Mouse (Mus musculus) embryonic facial prominence, embryonic 12.5 days (tissue): ENCODE measurements around the gene Unc5c. TPM values are rescaled to one million over a fixed set of nuclear protein-coding genes. Genes with fewer than 3 reads are reported as not detected.

ENCODE experiments used
- ATAC-seq: fragments of 200-750 bp; cut with Nextera tagmentation; 2 replicates; pipeline ENCODE4 v1.8.0; 2017; ENCODE audit not compliant: insufficient number of reproducible peaks, insufficient read depth, low FRiP score, low TSS enrichment
- H3K27ac ChIP-seq: fragments of 300-500 bp; sonication (generic); 2 replicates; pipeline ENCODE4 v1.5.1; 2016; ENCODE audit warnings: mild to moderate bottlenecking
- H3K27me3 ChIP-seq: fragments of 300-500 bp; sonication (generic); 2 replicates; pipeline ENCODE4 v1.6.1; 2016; ENCODE audit warnings: mild to moderate bottlenecking, moderate library complexity
- H3K36me3 ChIP-seq: fragments of 300-500 bp; sonication (generic); 2 replicates; pipeline ENCODE4 v1.6.1; 2016; ENCODE audit warnings: mild to moderate bottlenecking
- H3K4me1 ChIP-seq: fragments of 300-500 bp; sonication (generic); 2 replicates; pipeline ENCODE4 v1.6.1; 2016
- H3K4me2 ChIP-seq: fragments of 300-500 bp; sonication (generic); replicated peaks from 2 replicates; pipeline ENCODE4 v1.6.1; 2016; ENCODE audit warnings: mild to moderate bottlenecking, moderate library complexity
- H3K4me3 ChIP-seq: fragments of 300-500 bp; sonication (generic); 2 replicates; pipeline ENCODE4 v1.5.1; 2016; ENCODE audit warnings: mild to moderate bottlenecking
- H3K9ac ChIP-seq: fragments of 300-500 bp; sonication (generic); 2 replicates; pipeline ENCODE4 v1.6.1; 2016; ENCODE audit warnings: mild to moderate bottlenecking, moderate library complexity
- H3K9me3 ChIP-seq: fragments of 300-500 bp; sonication (generic); 2 replicates; pipeline ENCODE4 v1.6.1; 2016; ENCODE audit warnings: mild to moderate bottlenecking, moderate library complexity
- WGBS: fragments of 180-500 bp; shearing (Covaris S2); methylation state at CpG from one replicate; pipeline ENCODE4 v1.1.7; 2016; 5-methylcytosine and 5-hydroxymethylcytosine counted together
- polyA plus RNA-seq: library from polyadenylated mRNA; unstranded; fragments of >200 nt; fragmentation: Nextera tagmentation; extraction: Ambion mirVana; gene quantifications from 2 replicates; pipeline ENCODE4 v1.2.1, GENCODE M21; 2016

Unc5c gene
- polyA plus RNA-seq, 1 experiment from 2014 or later: 16.4 TPM

GRCm38 (mm10) chr3:141601072-141601549 is 136.1 kb downstream of the Unc5c start:
- H3K9ac ChIP-seq: no peak overlapping the region
- no peak overlapping the region for H3K4me3 ChIP-seq
- no peak; the same call in 1 of the 2 replicates for ATAC-seq
- WGBS: 8% methylated on average over 6 of the region's 6 CpGs
- no peaks in the 10 kb centered on the region for H3K36me3 ChIP-seq
- H3K27ac ChIP-seq: no peak overlapping the region; the same call in 1 of the 2 replicates
- H3K4me2 ChIP-seq: no peak overlapping the region
- H3K9me3 ChIP-seq: no peaks in the 10 kb centered on the region
- H3K4me1 ChIP-seq: peaks cover 18% of the 10 kb centered on the region
- H3K27me3 ChIP-seq: no peaks in the 10 kb centered on the region

- no peak overlapping the region for H3K27ac ChIP-seq
- no peaks in the 10 kb centered on the region for H3K36me3 ChIP-seq
- no peak overlapping the region for H3K4me3 ChIP-seq
- H3K27me3 ChIP-seq: no peaks in the 10 kb centered on the region
- no peaks in the 10 kb centered on the region for H3K9me3 ChIP-seq
- H3K4me1 ChIP-seq: no peaks in the 10 kb centered on the region
- 52% methylated on average over 1 of the region's 1 CpGs for WGBS
- no peak for ATAC-seq
- no peak overlapping the region for H3K4me2 ChIP-seq
- no peak overlapping the region for H3K9ac ChIP-seq
Measured at GRCm38 (mm10) chr3:141616718-141617117, 151.7 kb downstream of the Unc5c start.

- H3K27ac ChIP-seq: no peak overlapping the region
- ATAC-seq: no peak
- no peak overlapping the region for H3K4me3 ChIP-seq
- no peaks in the 10 kb centered on the region for H3K4me1 ChIP-seq
- H3K36me3 ChIP-seq: no peaks in the 10 kb centered on the region
- H3K9me3 ChIP-seq: no peaks in the 10 kb centered on the region
- H3K4me2 ChIP-seq: no peak overlapping the region
- no peaks in the 10 kb centered on the region for H3K27me3 ChIP-seq
- H3K9ac ChIP-seq: no peak overlapping the region
- WGBS: 39% methylated on average over 1 of the region's 1 CpGs
Measured at GRCm38 (mm10) chr3:141618675-141619074, 153.7 kb downstream of the Unc5c start.

- H3K4me2 ChIP-seq: no peak overlapping the region
- H3K4me3 ChIP-seq: no peak overlapping the region
- no peak overlapping the region for H3K9ac ChIP-seq
- 84% methylated on average over 1 of the region's 1 CpGs for WGBS
- H3K27ac ChIP-seq: no peak overlapping the region
- no peaks in the 10 kb centered on the region for H3K4me1 ChIP-seq
- no peaks in the 10 kb centered on the region for H3K27me3 ChIP-seq
- no peaks in the 10 kb centered on the region for H3K36me3 ChIP-seq
- no peaks in the 10 kb centered on the region for H3K9me3 ChIP-seq
- no peak for ATAC-seq
Measured at GRCm38 (mm10) chr3:141621496-141621895, 156.5 kb downstream of the Unc5c start.

DNA sequence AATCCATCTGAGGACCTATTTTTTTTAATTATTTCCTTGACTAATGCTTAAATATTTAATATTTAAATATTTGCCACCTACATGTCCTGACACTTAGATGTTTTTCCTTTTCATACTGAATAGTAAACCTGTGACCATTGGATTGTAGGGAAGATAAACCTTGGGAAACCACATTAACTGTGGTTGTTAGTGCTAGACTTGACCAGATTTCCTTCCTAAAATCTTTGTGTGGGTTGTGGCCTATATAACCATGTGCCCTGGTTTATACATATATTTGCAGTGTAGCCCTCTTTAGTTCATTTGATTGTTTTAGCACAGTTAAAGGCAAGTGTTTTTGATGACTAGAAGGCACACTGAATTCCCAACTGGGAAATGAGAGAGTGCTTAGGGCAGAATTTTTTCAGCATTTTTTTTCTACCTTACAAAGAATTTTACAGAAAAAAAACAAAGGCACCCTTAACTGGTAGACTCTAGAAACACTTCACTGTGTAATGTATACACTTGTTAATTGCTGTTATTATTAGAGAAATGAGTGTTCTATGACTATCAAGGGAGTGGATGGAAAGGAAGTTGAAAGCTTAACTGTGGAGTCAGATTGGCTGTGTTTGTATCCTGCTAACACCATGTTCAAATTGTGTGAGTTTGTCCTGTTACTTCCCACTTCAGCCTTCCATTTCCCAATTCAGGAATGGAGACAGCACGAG is 162.1 kb downstream of the Unc5c start:
- no peak overlapping the region for H3K27ac ChIP-seq
- no peaks in the 10 kb centered on the region for H3K9me3 ChIP-seq
- WGBS: 70% methylated on average over 1 of the region's 1 CpGs
- no peak overlapping the region for H3K9ac ChIP-seq
- H3K4me2 ChIP-seq: no peak overlapping the region
- H3K36me3 ChIP-seq: no peaks in the 10 kb centered on the region
- no peak for ATAC-seq
- no peaks in the 10 kb centered on the region for H3K4me1 ChIP-seq
- H3K4me3 ChIP-seq: no peak overlapping the region
- H3K27me3 ChIP-seq: no peaks in the 10 kb centered on the region

DNA sequence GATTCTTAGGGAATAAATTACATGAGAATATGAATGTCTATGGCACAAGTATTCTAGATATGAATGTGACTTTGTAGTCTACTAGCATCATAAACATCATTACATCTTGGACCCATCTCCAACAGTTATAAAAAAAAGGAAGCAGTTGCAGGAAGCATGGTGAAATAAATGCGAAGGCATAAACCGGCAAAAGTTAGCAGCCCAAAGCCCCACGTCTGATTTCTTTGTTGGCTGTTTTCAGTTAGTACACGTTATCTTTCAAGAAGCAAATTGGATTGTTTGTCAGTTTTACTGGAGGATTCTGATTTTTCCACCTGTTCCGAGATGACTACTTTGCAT is 162.6 kb downstream of the Unc5c start:
- H3K4me2 ChIP-seq: no peak overlapping the region
- no peaks in the 10 kb centered on the region for H3K4me1 ChIP-seq
- no peaks in the 10 kb centered on the region for H3K27me3 ChIP-seq
- 78% methylated on average over 5 of the region's 5 CpGs for WGBS
- H3K9ac ChIP-seq: no peak overlapping the region
- no peak overlapping the region for H3K4me3 ChIP-seq
- no peak overlapping the region for H3K27ac ChIP-seq
- no peak for ATAC-seq
- no peaks in the 10 kb centered on the region for H3K36me3 ChIP-seq
- H3K9me3 ChIP-seq: no peaks in the 10 kb centered on the region

- H3K4me2 ChIP-seq: no peak overlapping the region
- no peaks in the 10 kb centered on the region for H3K36me3 ChIP-seq
- no peaks in the 10 kb centered on the region for H3K4me1 ChIP-seq
- no peak for ATAC-seq
- WGBS: 6% methylated on average over 1 of the region's 1 CpGs
- no peaks in the 10 kb centered on the region for H3K27me3 ChIP-seq
- no peak overlapping the region for H3K27ac ChIP-seq
- H3K9ac ChIP-seq: no peak overlapping the region
- no peaks in the 10 kb centered on the region for H3K9me3 ChIP-seq
- no peak overlapping the region for H3K4me3 ChIP-seq
Measured at GRCm38 (mm10) chr3:141629431-141629830, 164.4 kb downstream of the Unc5c start.

GRCm38 (mm10) chr3:141637900-141638299 is 172.9 kb downstream of the Unc5c start:
- H3K4me1 ChIP-seq: no peaks in the 10 kb centered on the region
- no peaks in the 10 kb centered on the region for H3K27me3 ChIP-seq
- H3K4me2 ChIP-seq: no peak overlapping the region
- 57% methylated on average over 1 of the region's 1 CpGs for WGBS
- no peak for ATAC-seq
- H3K4me3 ChIP-seq: no peak overlapping the region
- H3K27ac ChIP-seq: no peak overlapping the region
- H3K9ac ChIP-seq: no peak overlapping the region
- H3K36me3 ChIP-seq: no peaks in the 10 kb centered on the region
- H3K9me3 ChIP-seq: no peaks in the 10 kb centered on the region

GRCm38 (mm10) chr3:141644264-141644663 is 179.2 kb downstream of the Unc5c start:
- H3K9me3 ChIP-seq: no peaks in the 10 kb centered on the region
- WGBS: 62% methylated on average over 5 of the region's 5 CpGs
- no peak for ATAC-seq
- no peak overlapping the region for H3K4me3 ChIP-seq
- no peaks in the 10 kb centered on the region for H3K4me1 ChIP-seq
- no peak overlapping the region for H3K4me2 ChIP-seq
- no peaks in the 10 kb centered on the region for H3K36me3 ChIP-seq
- H3K27ac ChIP-seq: no peak overlapping the region
- H3K27me3 ChIP-seq: no peaks in the 10 kb centered on the region
- no peak overlapping the region for H3K9ac ChIP-seq

DNA sequence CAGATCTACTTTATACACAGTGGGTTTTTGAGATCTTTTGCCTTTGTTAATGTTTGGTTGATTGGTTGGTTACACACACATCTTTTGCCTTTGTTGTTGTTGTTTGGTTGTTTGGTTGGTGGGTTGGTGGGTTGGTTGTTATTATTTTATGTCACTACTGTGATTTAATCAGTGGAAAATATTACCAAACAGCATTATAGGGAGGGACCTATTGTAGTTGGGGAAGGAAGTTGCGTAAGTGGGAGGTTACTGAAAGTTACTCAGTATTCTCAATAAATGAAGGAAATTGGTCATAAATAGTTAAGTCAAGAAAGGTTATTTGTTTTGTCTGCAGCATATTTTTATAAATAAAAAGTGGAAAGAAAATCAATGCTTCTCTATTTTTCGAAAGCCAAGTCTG is 181.6 kb downstream of the Unc5c start:
- no peak for ATAC-seq
- H3K4me1 ChIP-seq: no peaks in the 10 kb centered on the region
- H3K36me3 ChIP-seq: no peaks in the 10 kb centered on the region
- no peak overlapping the region for H3K27ac ChIP-seq
- no peak overlapping the region for H3K4me2 ChIP-seq
- H3K4me3 ChIP-seq: no peak overlapping the region
- H3K27me3 ChIP-seq: no peaks in the 10 kb centered on the region
- no peak overlapping the region for H3K9ac ChIP-seq
- no peaks in the 10 kb centered on the region for H3K9me3 ChIP-seq
- WGBS: 85% methylated on average over 2 of the region's 2 CpGs

GRCm38 (mm10) chr3:141650658-141651057 is 185.6 kb downstream of the Unc5c start:
- ATAC-seq: no peak
- no peak overlapping the region for H3K4me3 ChIP-seq
- H3K4me1 ChIP-seq: no peaks in the 10 kb centered on the region
- H3K9me3 ChIP-seq: no peaks in the 10 kb centered on the region
- 63% methylated on average over 3 of the region's 3 CpGs for WGBS
- no peak overlapping the region for H3K4me2 ChIP-seq
- H3K9ac ChIP-seq: no peak overlapping the region
- no peaks in the 10 kb centered on the region for H3K27me3 ChIP-seq
- no peaks in the 10 kb centered on the region for H3K36me3 ChIP-seq
- H3K27ac ChIP-seq: no peak overlapping the region

DNA sequence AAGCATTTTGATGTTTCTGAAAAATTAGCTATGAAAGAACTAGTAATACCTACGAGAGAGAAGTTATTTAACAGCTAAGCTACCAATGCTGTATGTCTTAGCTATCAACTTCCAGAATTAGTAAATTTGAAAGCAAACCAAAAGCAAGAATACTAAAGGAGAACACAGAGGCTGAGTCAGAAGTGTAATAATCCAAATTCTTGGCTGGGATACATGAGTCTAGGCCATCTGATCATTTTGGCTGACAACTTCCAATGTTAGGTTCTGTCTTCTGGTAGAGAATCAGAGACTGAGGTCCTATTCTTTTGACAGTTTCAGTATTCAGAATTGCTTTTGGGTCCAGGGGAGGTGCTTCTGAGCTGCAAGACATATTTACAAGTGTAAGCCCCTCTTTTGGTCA is 188.9 kb downstream of the Unc5c start:
- no peak for ATAC-seq
- H3K9me3 ChIP-seq: no peaks in the 10 kb centered on the region
- H3K9ac ChIP-seq: no peak overlapping the region
- no peak overlapping the region for H3K27ac ChIP-seq
- H3K4me3 ChIP-seq: no peak overlapping the region
- no peaks in the 10 kb centered on the region for H3K4me1 ChIP-seq
- H3K36me3 ChIP-seq: no peaks in the 10 kb centered on the region
- H3K4me2 ChIP-seq: no peak overlapping the region
- H3K27me3 ChIP-seq: no peaks in the 10 kb centered on the region
- 89% methylated on average over 1 of the region's 1 CpGs for WGBS
